Mouse (Mus musculus) heart, adult 9 months (tissue): ENCODE measurements around the gene Irf2bpl.

Experiments used
- DNase-seq, 2 experiments: peaks; one replicate each; pipeline ENCODE4 v3.0.0; 2022; ENCODE audit warnings: low spot score in 2 of 2

Irf2bpl gene

GRCm38 (mm10) chr12:86859924-86860790 is 24.4 kb downstream of the Irf2bpl start:
- no peak for DNase-seq

- DNase-seq = no peak
Measured at GRCm38 (mm10) chr12:86858983-86859872, 25.4 kb downstream of the Irf2bpl start.

GRCm38 (mm10) chr12:86858498-86858897 is 26.1 kb downstream of the Irf2bpl start:
- DNase-seq = no peak

GRCm38 (mm10) chr12:86857290-86857689 is 27.3 kb downstream of the Irf2bpl start:
- DNase-seq = peak in 1 of 2 experiments; percentile 38

GRCm38 (mm10) chr12:86855670-86856069 is 28.9 kb downstream of the Irf2bpl start:
- no peak for DNase-seq

- DNase-seq = no peak
Measured at GRCm38 (mm10) chr12:86853516-86853915, 31.1 kb downstream of the Irf2bpl start.

- no peak for DNase-seq
Measured at GRCm38 (mm10) chr12:86851313-86851712, 33.3 kb downstream of the Irf2bpl start.

- no peak for DNase-seq
Measured at GRCm38 (mm10) chr12:86850746-86851145, 33.9 kb downstream of the Irf2bpl start.

- no peak for DNase-seq
Measured at GRCm38 (mm10) chr12:86849945-86850626, 34.5 kb downstream of the Irf2bpl start.

- no peak for DNase-seq
Measured at GRCm38 (mm10) chr12:86842866-86843459, 41.6 kb downstream of the Irf2bpl start.

GRCm38 (mm10) chr12:86840526-86840925 is 44.1 kb downstream of the Irf2bpl start:
- DNase-seq = no peak

- DNase-seq = peak in 1 of 2 experiments; percentile 53
Measured at GRCm38 (mm10) chr12:86838181-86838580, 46.4 kb downstream of the Irf2bpl start.

GRCm38 (mm10) chr12:86836431-86837047 is 48.1 kb downstream of the Irf2bpl start:
- peak; percentile 95 for DNase-seq

GRCm38 (mm10) chr12:86835899-86836298 is 48.7 kb downstream of the Irf2bpl start:
- peak in 1 of 2 experiments; percentile 21 for DNase-seq

- DNase-seq = no peak
Measured at GRCm38 (mm10) chr12:86834416-86834772, 50.2 kb downstream of the Irf2bpl start.

- DNase-seq = peak; percentile 94 to 97
Measured at GRCm38 (mm10) chr12:86833711-86834415, 50.7 kb downstream of the Irf2bpl start.

GRCm38 (mm10) chr12:86832551-86833182 is 51.9 kb downstream of the Irf2bpl start:
- peak in 1 of 2 experiments; percentile 30 for DNase-seq

- peak; percentile 77 to 78 for DNase-seq
Measured at GRCm38 (mm10) chr12:86831591-86832550, 52.7 kb downstream of the Irf2bpl start.
